Mouse (Mus musculus) layer of hippocampus, postnatal 36 days (tissue): ENCODE measurements around the gene Atp6v0c. TPM values are rescaled to one million over a fixed set of nuclear protein-coding genes. Genes with fewer than 3 reads are reported as not detected.

Source experiments
- total RNA-seq, 2 experiments: library from RNA; stranded (reverse); gene quantifications; 2 replicates each; pipeline ENCODE4 v1.2.3; 2021

The Atp6v0c gene
- total RNA-seq, 2 experiments from 2014 or later: 1,151 to 1,277 TPM

Other genes with a start within 250 kb of the Atp6v0c start
- not detected for gene Sbp, start 228.0 kb downstream of the Atp6v0c start, total RNA-seq
- not detected for gene Sbpl, start 214.4 kb downstream of the Atp6v0c start, total RNA-seq
- not detected for gene Prss30, start 189.1 kb downstream of the Atp6v0c start, total RNA-seq
- gene Prss22, start 171.6 kb downstream of the Atp6v0c start, total RNA-seq: not detected
- not detected for gene Prss27, start 131.6 kb downstream of the Atp6v0c start, total RNA-seq
- gene Kctd5, start 96.2 kb downstream of the Atp6v0c start, total RNA-seq: 10 to 100 TPM; 28.5 to 30.1 TPM
- gene Pdpk1, start 18.8 kb downstream of the Atp6v0c start, total RNA-seq: 100 to 1,000 TPM; 104 to 105 TPM
- 10 to 100 TPM; 36.1 to 39.4 TPM for gene Amdhd2, start 5.9 kb downstream of the Atp6v0c start, total RNA-seq
- gene Tbc1d24, start 35.9 kb upstream of the Atp6v0c start, total RNA-seq: 10 to 100 TPM; 60.9 to 64.6 TPM
- 1 to 10 TPM; 8.0 to 9.9 TPM for gene Ntn3, start 39.8 kb upstream of the Atp6v0c start, total RNA-seq
- gene Tedc2, start 51.1 kb upstream of the Atp6v0c start, total RNA-seq: 1 to 10 TPM; 8.3 to 9.3 TPM
- gene Ccnf, start 81.8 kb upstream of the Atp6v0c start, total RNA-seq: 1 to 10 TPM; 4.9 to 6.1 TPM
- gene Abca17, start 181.4 kb upstream of the Atp6v0c start, total RNA-seq: 1 to 10 TPM in 1 of 2 experiments, under 1 TPM in 1; 0.96 to 1.1 TPM
- 10 to 100 TPM; 64.8 to 65.3 TPM for gene Abca3, start 182.2 kb upstream of the Atp6v0c start, total RNA-seq
- 100 to 1,000 TPM; 123 to 127 TPM for gene Rnps1, start 244.9 kb upstream of the Atp6v0c start, total RNA-seq